Mouse (Mus musculus) forebrain, embryonic 12.5 days (tissue): ENCODE measurements at regions not wholly inside any gene's neighbourhood (a gene's known extent, or its start where the extent isn't known, plus 50 kb on each side); places are given as distances from the start of the nearest gene placed in this dataset.

Source experiments
- ATAC-seq: fragments of 200-750 bp; cut with Nextera tagmentation; 2 replicates; pipeline ENCODE4 v1.8.0; 2017; ENCODE audit warnings: moderate TSS enrichment; ENCODE audit not compliant: low FRiP score
- H3K27ac ChIP-seq: fragments of 300-500 bp; sonication (generic); 2 replicates; pipeline ENCODE4 v1.5.1; 2016; ENCODE audit warnings: mild to moderate bottlenecking
- H3K27me3 ChIP-seq: fragments of 300-500 bp; sonication (generic); 2 replicates; pipeline ENCODE4 v1.6.1; 2016; ENCODE audit warnings: mild to moderate bottlenecking
- H3K36me3 ChIP-seq: fragments of 300-500 bp; sonication (generic); replicated peaks from 2 replicates; pipeline ENCODE4 v1.6.1; 2016; ENCODE audit warnings: mild to moderate bottlenecking
- H3K4me1 ChIP-seq: fragments of 300-500 bp; sonication (generic); 2 replicates; pipeline ENCODE4 v1.6.1; 2016
- H3K4me2 ChIP-seq: fragments of 300-500 bp; sonication (generic); 2 replicates; pipeline ENCODE4 v1.6.1; 2016; ENCODE audit warnings: mild to moderate bottlenecking, moderate library complexity
- H3K4me3 ChIP-seq: fragments of 300-500 bp; sonication (generic); replicated peaks from 2 replicates; pipeline ENCODE4 v1.5.1; 2016; ENCODE audit warnings: mild to moderate bottlenecking
- H3K9ac ChIP-seq: fragments of 300-500 bp; sonication (generic); 2 replicates; pipeline ENCODE4 v1.6.1; 2016; ENCODE audit warnings: mild to moderate bottlenecking
- H3K9me3 ChIP-seq: fragments of 300-500 bp; sonication (generic); 2 replicates; pipeline ENCODE4 v1.6.1; 2016
- WGBS: fragments of 180-500 bp; shearing (Covaris S2); methylation state at CpG from one replicate; pipeline ENCODE4 v1.1.7; 2016; 5-methylcytosine and 5-hydroxymethylcytosine counted together

DNA sequence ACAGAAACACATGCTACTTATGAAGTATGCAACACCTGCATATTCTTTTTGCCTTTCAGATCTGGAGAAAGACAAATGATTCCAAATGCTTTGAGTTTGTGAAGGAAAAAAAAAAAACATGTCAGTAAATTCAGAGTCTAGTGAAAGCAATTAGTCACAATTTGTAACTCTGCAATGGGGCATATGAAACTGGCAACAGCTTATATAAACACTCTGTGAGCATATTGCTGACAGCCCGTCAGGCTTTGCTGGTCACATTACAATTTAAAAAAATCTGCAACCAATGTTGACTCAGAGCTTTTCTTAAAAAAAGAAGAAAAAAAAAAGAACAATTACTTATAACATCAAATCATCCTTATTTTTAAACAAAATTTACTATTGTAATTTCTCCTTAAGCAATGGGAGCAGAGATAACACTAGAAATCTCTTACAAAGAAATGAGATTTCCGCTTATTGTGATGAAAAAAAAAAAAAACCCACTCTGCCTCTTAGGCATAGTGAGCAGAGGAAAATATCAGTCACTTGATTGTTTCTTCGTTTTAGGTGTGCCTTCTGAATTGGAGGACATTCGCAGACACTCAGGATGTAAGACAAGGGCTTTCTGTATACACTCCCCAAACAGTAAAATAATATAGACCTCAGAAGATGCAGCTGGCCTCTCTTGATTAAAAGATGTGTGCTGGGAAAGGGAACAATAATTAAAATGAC is 115.1 kb upstream of the Asb5 start:
- H3K9ac ChIP-seq = no peak overlapping the region
- no peaks in the 10 kb centered on the region for H3K27me3 ChIP-seq
- H3K9me3 ChIP-seq = no peaks in the 10 kb centered on the region
- WGBS = 78% methylated on average over 4 of the region's 4 CpGs
- H3K4me2 ChIP-seq = no peak overlapping the region
- no peak for ATAC-seq
- H3K4me1 ChIP-seq = no peaks in the 10 kb centered on the region
- no peak overlapping the region for H3K4me3 ChIP-seq
- no peak overlapping the region for H3K27ac ChIP-seq
- no peaks in the 10 kb centered on the region for H3K36me3 ChIP-seq

DNA sequence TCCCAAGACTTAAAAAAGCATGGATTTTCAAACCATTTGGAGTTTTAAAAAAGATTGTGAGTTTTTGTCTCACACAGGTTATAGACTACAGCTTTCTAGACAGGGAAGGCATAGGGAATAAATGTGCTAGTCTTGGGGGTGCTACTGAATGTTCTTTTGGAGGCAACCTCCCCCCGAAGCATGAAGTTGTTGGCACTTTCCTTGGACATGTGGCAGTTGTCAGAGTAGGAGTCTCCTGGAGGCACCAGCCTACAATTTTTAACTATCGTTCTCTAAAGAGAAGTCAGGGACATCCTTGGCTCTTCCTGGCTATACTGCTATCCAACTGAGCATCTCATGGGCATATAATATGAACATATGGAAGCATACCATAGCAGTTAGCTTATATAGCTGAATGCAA is 112.7 kb upstream of the Asb5 start:
- no peak for ATAC-seq
- no peaks in the 10 kb centered on the region for H3K36me3 ChIP-seq
- H3K9ac ChIP-seq = no peak overlapping the region
- no peak overlapping the region for H3K4me3 ChIP-seq
- no peaks in the 10 kb centered on the region for H3K4me1 ChIP-seq
- no peak overlapping the region for H3K4me2 ChIP-seq
- H3K27ac ChIP-seq = no peak overlapping the region
- no peaks in the 10 kb centered on the region for H3K9me3 ChIP-seq
- 80% methylated on average over 2 of the region's 2 CpGs for WGBS
- H3K27me3 ChIP-seq = no peaks in the 10 kb centered on the region

DNA sequence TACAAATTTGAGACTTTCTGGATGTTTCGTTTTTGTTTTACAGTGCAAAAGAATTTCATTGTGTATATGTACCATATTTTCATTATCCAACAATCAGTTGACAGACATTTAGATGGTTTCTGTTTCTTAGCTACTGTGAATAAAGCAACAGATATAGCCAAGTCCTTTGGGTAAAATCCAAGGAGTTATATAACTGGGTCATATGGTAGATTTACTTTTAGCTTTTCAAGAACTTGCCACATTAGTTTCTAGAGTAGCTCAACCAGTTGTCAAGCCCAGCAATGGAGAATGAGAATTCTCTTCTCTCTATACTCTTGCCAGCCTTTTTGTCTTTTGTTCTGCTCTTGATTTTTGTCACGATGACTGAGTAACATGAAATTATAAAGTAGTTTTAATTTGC is 111.3 kb upstream of the Asb5 start:
- 88% methylated on average over 2 of the region's 2 CpGs for WGBS
- Histone ChIP-seq H3K9me3 (no peaks in the 10 kb centered on the region), H3K4me3 (no peak overlapping the region), H3K4me1 (no peaks in the 10 kb centered on the region), H3K4me2 (no peak overlapping the region), H3K36me3 (no peaks in the 10 kb centered on the region), H3K9ac (no peak overlapping the region), H3K27ac (no peak overlapping the region), H3K27me3 (no peaks in the 10 kb centered on the region)
- ATAC-seq = no peak

DNA sequence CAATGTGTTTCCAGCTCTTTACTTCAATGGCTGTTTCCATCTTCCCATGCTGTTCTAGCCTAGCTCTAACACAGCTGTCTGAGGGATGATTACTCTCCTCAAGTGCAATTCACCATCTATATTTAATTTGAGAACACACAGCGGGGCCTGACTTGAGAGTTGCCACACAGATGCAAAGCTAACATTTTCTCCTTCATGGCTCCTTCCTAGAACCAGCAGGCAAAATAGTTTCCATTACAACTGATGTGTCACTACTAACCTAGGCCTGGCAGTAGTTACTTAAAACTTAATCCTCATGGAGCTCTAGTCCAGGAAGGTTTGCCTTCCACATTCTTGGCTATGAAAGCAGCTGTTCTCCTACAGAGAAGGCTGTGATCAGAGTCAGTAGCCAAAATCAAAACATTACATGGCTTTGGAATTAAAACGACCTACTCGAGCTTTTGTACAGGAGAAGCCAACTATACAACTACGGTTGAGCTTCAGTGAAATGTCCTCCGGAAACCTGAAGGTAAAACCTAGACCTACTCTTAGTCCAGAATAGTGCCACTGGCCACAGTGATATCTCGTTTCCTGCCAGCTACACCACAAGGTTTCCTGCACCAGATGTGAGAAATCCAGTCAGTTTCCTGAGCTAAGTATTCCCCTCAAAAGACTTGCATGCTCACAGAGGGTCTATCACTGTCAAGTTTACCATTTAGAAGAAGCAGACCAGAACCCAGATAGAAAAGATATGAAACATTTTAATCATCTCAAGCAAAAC is 108.9 kb upstream of the Asb5 start:
- H3K9ac ChIP-seq = no peak overlapping the region
- H3K27me3 ChIP-seq = no peaks in the 10 kb centered on the region
- H3K4me3 ChIP-seq = no peak overlapping the region
- no peak overlapping the region for H3K4me2 ChIP-seq
- WGBS = 89% methylated on average over 6 of the region's 6 CpGs
- H3K9me3 ChIP-seq = no peaks in the 10 kb centered on the region
- H3K27ac ChIP-seq = no peak overlapping the region
- no peaks in the 10 kb centered on the region for H3K4me1 ChIP-seq
- ATAC-seq = no peak
- no peaks in the 10 kb centered on the region for H3K36me3 ChIP-seq

DNA sequence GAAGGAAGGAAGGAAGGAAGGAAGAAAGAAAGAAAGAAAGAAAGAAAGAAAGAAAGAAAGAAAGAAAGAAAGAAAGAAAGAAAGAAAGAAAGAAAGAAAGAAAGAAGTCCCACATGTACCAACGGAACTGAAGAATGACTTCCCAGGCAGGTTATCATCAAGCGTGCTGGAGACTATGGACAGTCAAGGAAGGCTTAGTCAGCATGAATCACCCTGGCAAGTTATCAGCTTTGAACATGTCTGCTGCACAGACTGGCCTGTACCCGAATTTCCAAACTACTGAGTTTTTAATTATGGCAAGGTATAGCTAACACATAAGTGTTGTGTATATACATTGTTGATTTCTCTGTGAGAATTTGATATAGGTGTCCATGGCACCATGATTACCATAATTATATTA is 104.3 kb upstream of the Asb5 start:
- H3K9me3 ChIP-seq = no peaks in the 10 kb centered on the region
- H3K36me3 ChIP-seq = no peaks in the 10 kb centered on the region
- ATAC-seq = no peak
- no peak overlapping the region for H3K4me3 ChIP-seq
- no peak overlapping the region for H3K4me2 ChIP-seq
- no peaks in the 10 kb centered on the region for H3K4me1 ChIP-seq
- no peak overlapping the region for H3K27ac ChIP-seq
- no peaks in the 10 kb centered on the region for H3K27me3 ChIP-seq
- no peak overlapping the region for H3K9ac ChIP-seq
- 80% methylated on average over 3 of the region's 3 CpGs for WGBS

DNA sequence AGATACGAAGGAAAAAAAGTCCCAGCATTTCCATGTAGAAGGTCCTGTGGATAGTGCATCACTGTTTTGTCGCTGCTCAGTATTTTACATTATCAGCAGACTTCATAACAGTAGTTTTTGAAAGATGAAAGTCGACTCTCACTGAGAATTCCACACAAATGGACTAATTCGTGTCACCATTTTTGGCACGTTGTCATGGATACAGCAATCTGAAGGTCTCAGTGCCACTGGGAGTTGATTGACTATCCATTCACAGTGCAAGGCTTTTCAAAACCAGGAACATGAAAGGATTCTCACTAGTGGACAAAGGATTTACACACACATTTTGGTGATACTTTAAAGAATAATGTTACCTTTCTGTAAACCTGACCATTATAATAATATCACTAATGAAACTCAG is 93.7 kb upstream of the Asb5 start:
- Histone ChIP-seq H3K9me3 (no peaks in the 10 kb centered on the region), H3K4me1 (no peaks in the 10 kb centered on the region), H3K36me3 (no peaks in the 10 kb centered on the region), H3K9ac (no peak overlapping the region), H3K27me3 (no peaks in the 10 kb centered on the region), H3K27ac (no peak overlapping the region), H3K4me3 (no peak overlapping the region), H3K4me2 (no peak overlapping the region)
- ATAC-seq = no peak
- WGBS = 70% methylated on average over 5 of the region's 5 CpGs

DNA sequence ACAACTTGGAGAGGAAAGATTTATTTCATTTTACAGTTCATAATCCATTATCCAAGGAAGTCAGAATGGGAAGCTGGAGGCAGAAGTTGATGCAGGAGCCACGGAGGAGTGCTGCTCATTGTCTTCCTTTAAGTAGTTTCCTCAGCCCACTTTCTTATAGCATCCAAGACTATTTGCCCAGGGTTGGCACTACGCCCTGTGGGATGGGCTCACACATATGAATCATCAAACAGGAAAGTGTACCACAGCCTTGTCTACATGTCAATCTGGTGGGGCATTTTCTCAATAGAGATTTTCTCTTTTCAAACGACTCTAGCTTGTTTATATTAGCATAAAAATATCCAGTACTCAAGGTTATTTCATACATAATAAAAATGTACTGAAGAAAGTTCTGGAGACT is 88.2 kb upstream of the Asb5 start:
- H3K27ac ChIP-seq = no peak overlapping the region
- H3K4me2 ChIP-seq = no peak overlapping the region
- H3K36me3 ChIP-seq = no peaks in the 10 kb centered on the region
- H3K9me3 ChIP-seq = no peaks in the 10 kb centered on the region
- H3K4me1 ChIP-seq = no peaks in the 10 kb centered on the region
- 86% methylated on average over 3 of the region's 3 CpGs for WGBS
- ATAC-seq = no peak
- no peaks in the 10 kb centered on the region for H3K27me3 ChIP-seq
- no peak overlapping the region for H3K4me3 ChIP-seq
- H3K9ac ChIP-seq = no peak overlapping the region

DNA sequence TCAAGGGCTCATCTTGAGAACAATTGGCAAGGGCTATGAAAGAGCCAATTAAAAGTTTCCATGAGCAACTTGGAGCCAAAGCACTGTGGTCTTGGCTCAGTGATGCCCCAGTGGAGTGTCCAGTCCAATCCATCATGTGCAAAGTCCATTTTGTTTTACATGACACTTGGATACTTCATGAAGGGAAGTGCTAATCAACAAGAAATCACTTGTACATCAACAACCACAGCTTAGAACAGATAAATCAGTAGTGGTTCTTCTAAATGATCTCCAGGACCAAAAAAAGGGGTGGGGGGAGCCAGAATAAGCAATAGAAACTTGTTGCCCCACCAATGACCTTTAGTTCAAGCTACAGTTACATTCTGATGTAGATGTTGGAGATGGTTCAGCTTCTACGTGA is 87.0 kb upstream of the Asb5 start:
- Histone ChIP-seq H3K4me3 (no peak overlapping the region), H3K27me3 (no peaks in the 10 kb centered on the region), H3K9ac (no peak overlapping the region), H3K9me3 (no peaks in the 10 kb centered on the region), H3K36me3 (no peaks in the 10 kb centered on the region), H3K4me2 (no peak overlapping the region), H3K4me1 (0 out of 2 replicates have a peak, but pooled peaks cover 4% of the 10 kb centered on the region), H3K27ac (no peak overlapping the region)
- no peak for ATAC-seq
- WGBS = 79% methylated on average over 1 of the region's 1 CpGs

DNA sequence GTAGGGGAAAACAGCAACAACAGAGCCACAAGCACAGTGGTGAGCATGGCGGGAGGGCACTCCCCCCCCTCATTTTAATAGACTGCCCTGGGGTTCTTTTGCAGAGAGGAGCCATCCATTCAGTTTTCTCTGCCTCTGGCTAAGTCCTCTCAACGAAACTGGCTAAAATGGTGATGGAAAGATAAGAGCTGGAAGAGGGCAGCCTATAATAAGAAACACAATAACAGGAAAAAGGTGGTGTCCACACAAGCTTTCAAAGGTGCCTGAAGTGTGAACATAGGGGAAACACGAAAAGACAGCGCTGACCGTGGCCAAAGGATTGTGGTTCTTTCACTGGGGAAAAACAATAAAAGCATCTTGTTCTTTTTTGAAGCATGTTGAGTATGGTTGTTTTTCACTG is 83.0 kb upstream of the Asb5 start:
- Histone ChIP-seq H3K36me3 (no peaks in the 10 kb centered on the region), H3K9me3 (no peaks in the 10 kb centered on the region), H3K27me3 (no peaks in the 10 kb centered on the region), H3K4me1 (0 out of 2 replicates have a peak, but pooled peaks cover 4% of the 10 kb centered on the region), H3K4me2 (no peak overlapping the region), H3K4me3 (no peak overlapping the region), H3K9ac (no peak overlapping the region), H3K27ac (no peak overlapping the region)
- 20% methylated on average over 5 of the region's 5 CpGs for WGBS
- ATAC-seq = no peak

DNA sequence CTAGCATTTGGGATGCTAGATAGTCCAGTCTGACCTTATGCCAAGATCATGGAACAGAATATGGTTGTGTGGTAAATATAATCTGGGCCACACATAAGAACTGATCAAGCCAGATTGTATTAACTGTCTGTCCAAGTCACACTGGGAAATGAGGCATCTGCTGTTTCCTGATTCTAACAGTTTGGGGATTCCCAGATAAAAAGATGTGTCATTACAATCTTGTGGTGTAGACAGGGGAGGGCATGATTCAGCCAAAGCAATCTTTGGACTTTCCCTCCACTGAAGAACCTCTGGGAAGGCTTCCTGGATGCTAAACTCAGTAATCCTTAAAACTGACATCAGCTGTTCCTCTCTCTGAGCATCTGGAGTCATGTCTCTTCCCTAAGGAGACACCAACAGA is 79.6 kb upstream of the Asb5 start:
- Histone ChIP-seq H3K9me3 (no peaks in the 10 kb centered on the region), H3K4me2 (no peak overlapping the region), H3K36me3 (no peaks in the 10 kb centered on the region), H3K4me3 (no peak overlapping the region), H3K9ac (no peak overlapping the region), H3K4me1 (0 out of 2 replicates have a peak, but pooled peaks cover 4% of the 10 kb centered on the region), H3K27ac (no peak overlapping the region), H3K27me3 (no peaks in the 10 kb centered on the region)
- ATAC-seq = no peak

DNA sequence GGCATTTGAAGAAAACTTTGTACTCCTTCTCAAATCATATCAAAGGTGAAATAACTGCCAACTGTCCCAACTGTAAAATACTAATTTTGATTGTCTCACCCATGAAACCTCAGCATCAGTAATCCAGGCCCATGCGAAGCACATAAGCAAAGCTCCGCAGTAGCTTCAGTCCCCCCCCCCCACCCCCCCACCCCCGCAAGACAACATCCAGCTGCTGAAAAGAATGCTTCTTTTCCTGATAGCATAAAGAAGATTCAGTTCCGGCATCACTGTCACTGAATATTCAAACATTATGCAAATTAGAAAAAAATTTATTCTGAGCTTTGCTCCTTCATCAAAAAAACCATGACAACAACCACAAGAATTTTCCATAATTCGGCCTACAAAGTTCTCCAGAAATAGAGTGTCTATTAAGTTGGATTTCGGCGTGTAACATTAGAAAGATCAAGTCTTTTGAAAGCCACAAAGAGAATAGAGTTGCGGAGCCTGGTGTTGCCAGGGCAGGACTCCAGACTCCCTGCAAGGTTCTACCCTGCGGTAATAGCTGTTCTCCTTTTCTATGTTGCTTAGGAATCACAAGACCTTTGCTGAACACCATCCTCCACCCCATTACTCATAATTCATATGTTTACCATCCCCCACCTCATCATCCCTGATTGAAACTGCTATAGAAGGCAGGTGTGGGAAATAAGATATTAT is 77.9 kb upstream of the Asb5 start:
- Histone ChIP-seq H3K4me3 (no peak overlapping the region), H3K9ac (no peak overlapping the region), H3K4me2 (no peak overlapping the region), H3K27ac (no peak overlapping the region), H3K36me3 (no peaks in the 10 kb centered on the region), H3K27me3 (no peaks in the 10 kb centered on the region), H3K9me3 (no peaks in the 10 kb centered on the region), H3K4me1 (0 out of 2 replicates have a peak, but pooled peaks cover under 1% of the 10 kb centered on the region)
- ATAC-seq = no peak
- 60% methylated on average over 9 of the region's 9 CpGs for WGBS

DNA sequence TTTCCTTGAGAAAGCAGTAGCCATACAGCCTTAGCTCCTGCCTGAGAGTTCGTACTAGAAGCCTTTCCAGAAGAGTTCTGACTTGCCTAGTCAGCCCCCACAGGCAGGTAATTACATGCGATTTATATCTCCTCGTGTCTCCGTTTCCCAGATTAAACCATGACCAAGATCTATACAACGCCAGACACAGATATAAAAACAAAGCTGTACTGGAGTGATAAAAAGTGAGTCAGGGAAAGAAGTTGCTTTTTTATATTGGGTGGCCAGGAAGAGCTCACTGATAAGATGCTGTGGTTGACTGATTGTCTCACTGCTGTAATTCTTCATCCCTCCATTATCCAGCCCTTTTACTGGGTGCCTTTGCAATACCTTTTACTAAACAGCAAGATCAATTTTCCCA is 64.4 kb upstream of the Asb5 start:
- H3K36me3 ChIP-seq = no peaks in the 10 kb centered on the region
- H3K9ac ChIP-seq = no peak overlapping the region
- no peak for ATAC-seq
- no peaks in the 10 kb centered on the region for H3K4me1 ChIP-seq
- no peaks in the 10 kb centered on the region for H3K27me3 ChIP-seq
- no peak overlapping the region for H3K4me3 ChIP-seq
- no peak overlapping the region for H3K4me2 ChIP-seq
- no peak overlapping the region for H3K27ac ChIP-seq
- H3K9me3 ChIP-seq = no peaks in the 10 kb centered on the region
- 83% methylated on average over 5 of the region's 5 CpGs for WGBS
